ENCODE assay signal across 14 mouse cellular contexts in genomic region chr8:111594951-111595350, GRCm38 (mm10). TPM values are rescaled to one million over a fixed set of nuclear protein-coding genes. Genes with fewer than 3 reads are reported as not detected.
DNase-seq lines count a peak whose midpoint lies in the region; ATAC-seq and TF ChIP-seq lines count a peak whose summit lies in the region.
"Had no signal": no experiment of that assay in that cellular context is flagged by ENCODE, and none has a peak within 500 bp of the region (broad histone marks: within the 10 kb centered on the region; RNA-seq: fewer than 3 reads in every experiment).

No protein-coding gene starts in this region.

- 84% methylated on average over 2 of the region's 2 CpGs for WGBS in heart, embryonic 10.5 days
- 80% methylated on average over 2 of the region's 2 CpGs for WGBS in liver, embryonic 11.5 days
- whole genome bisulfite sequencing in liver, embryonic 12.5 days (ENCODE audit: insufficient replicate concordance) = 73% methylated on average over 2 of the region's 2 CpGs

- peak overlapping the region; percentile 83; the same call in 1 of the 2 replicates for H3K27ac ChIP-seq in heart, embryonic 10.5 days
- H3K27ac ChIP-seq in liver, embryonic 11.5 days (ENCODE audit: low read depth, low read length) = peak overlapping the region; percentile 46; the same call in 1 of the 2 replicates
- H3K27ac ChIP-seq in liver, embryonic 12.5 days = peak overlapping the region; percentile 22; the same call in 1 of the 2 replicates
- H3K27ac ChIP-seq: forebrain, embryonic 15.5 days; limb, embryonic 15.5 days had no signal

- no peak for DNase-seq in heart, embryonic 10.5 days (ENCODE audit: low spot score)
- DNase-seq in heart, postnatal 10 days = no peak
- DNase-seq in liver, embryonic 11.5 days (ENCODE audit: low spot score) = no peak
- DNase-seq in liver (no peak), G1E (ENCODE audit: low spot score) (no peak)
- DNase-seq in T-cell, adult 2 months (ENCODE audit: low spot score) = no peak
- no peak for DNase-seq in urinary bladder, postnatal 36 days (ENCODE audit: low spot score in 2 of 2)
- DNase-seq: kidney, adult 9 months; layer of hippocampus, postnatal 36 days had no signal

- no peaks in the 10 kb centered on the region; the same call in 1 of the 2 replicates for H3K36me3 ChIP-seq in heart, embryonic 10.5 days
- no peaks in the 10 kb centered on the region for H3K36me3 ChIP-seq in liver, embryonic 11.5 days (ENCODE audit: control insufficient read depth, insufficient read depth, low read length)
- peaks cover 43% of the 10 kb centered on the region for H3K36me3 ChIP-seq in G1E (replicated peaks)
- no peaks in the 10 kb centered on the region for H3K36me3 ChIP-seq in liver, embryonic 12.5 days
- H3K36me3 ChIP-seq: forebrain, embryonic 15.5 days; limb, embryonic 15.5 days had no signal

- intact Hi-C loops in heart, postnatal 10 days (cut with DNase I) = loop anchor here (5.0 kb wide), 1 partner anchor 38 kb away; no protein-coding TSS in a partner anchor

- no peaks in the 10 kb centered on the region for H3K27me3 ChIP-seq in heart, embryonic 10.5 days (ENCODE audit: insufficient read depth, poor library complexity, severe bottlenecking)
- no peaks in the 10 kb centered on the region for H3K27me3 ChIP-seq in liver, embryonic 11.5 days (replicated peaks; ENCODE audit: control insufficient read depth, insufficient read depth, low read length)
- H3K27me3 ChIP-seq in G1E (ENCODE audit: insufficient read depth, low read length) = no peaks in the 10 kb centered on the region
- H3K27me3 ChIP-seq in liver, embryonic 12.5 days (replicated peaks) = no peaks in the 10 kb centered on the region
- H3K27me3 ChIP-seq: forebrain, embryonic 15.5 days; limb, embryonic 15.5 days had no signal

- peaks cover 71% of the 10 kb centered on the region for H3K4me1 ChIP-seq in heart, embryonic 10.5 days
- H3K4me1 ChIP-seq in liver, embryonic 11.5 days (replicated peaks; ENCODE audit: control insufficient read depth, insufficient read depth, low read length) = peaks cover 61% of the 10 kb centered on the region
- H3K4me1 ChIP-seq in G1E (ENCODE audit: insufficient read depth, low read depth, low read length) = peaks cover 86% of the 10 kb centered on the region
- peaks cover 81% of the 10 kb centered on the region for H3K4me1 ChIP-seq in liver, embryonic 12.5 days

- H3K4me2 ChIP-seq in liver, embryonic 11.5 days = peak overlapping the region; percentile 67
- H3K4me2 ChIP-seq in liver, embryonic 12.5 days = peak overlapping the region; percentile 66
- H3K4me2 ChIP-seq: forebrain, embryonic 15.5 days; limb, embryonic 15.5 days had no signal

- no peak for TF ChIP-seq CTCF in G1E (IDR thresholded peaks at IDR 0.05; ENCODE audit: low read depth, low read length)

- no peak for ATAC-seq in liver, embryonic 11.5 days (replicated peaks; ENCODE audit: low FRiP score)
- ATAC-seq in G1E (ENCODE audit: extremely low read depth, insufficient number of reproducible peaks, low FRiP score, poor library complexity, severe bottlenecking) = no peak
- no peak for ATAC-seq in liver, embryonic 12.5 days
- ATAC-seq: forebrain, embryonic 15.5 days had no signal

- no peak overlapping the region for H3K9ac ChIP-seq in liver, embryonic 11.5 days (ENCODE audit: low read depth, low read length)
- no peak overlapping the region for H3K9ac ChIP-seq in liver, embryonic 12.5 days
- H3K9ac ChIP-seq: forebrain, embryonic 15.5 days; limb, embryonic 15.5 days had no signal

- H3K4me3 ChIP-seq in heart, embryonic 10.5 days = no peak overlapping the region
- H3K4me3 ChIP-seq in liver, embryonic 11.5 days (ENCODE audit: low read depth, low read length) = no peak overlapping the region
- peak overlapping the region; percentile 40; the same call in 1 of the 2 replicates for H3K4me3 ChIP-seq in G1E (ENCODE audit: low read depth, low read length)
- 0 out of 2 replicates have a peak overlapping the region, but pooled peaks have one; percentile 40 for H3K4me3 ChIP-seq in liver, embryonic 12.5 days
- H3K4me3 ChIP-seq: forebrain, embryonic 15.5 days; limb, embryonic 15.5 days had no signal

- H3K9me3 ChIP-seq in heart, embryonic 10.5 days = no peaks in the 10 kb centered on the region
- H3K9me3 ChIP-seq in liver, embryonic 11.5 days (ENCODE audit: control insufficient read depth, low read length) = no peaks in the 10 kb centered on the region
- no peaks in the 10 kb centered on the region for H3K9me3 ChIP-seq in G1E (replicated peaks)
- H3K9me3 ChIP-seq in liver, embryonic 12.5 days (replicated peaks) = no peaks in the 10 kb centered on the region
- H3K9me3 ChIP-seq: forebrain, embryonic 15.5 days; limb, embryonic 15.5 days had no signal

RNA-seq across cellular contexts. Expression of gene Ldhd, which starts 35.2 kb away (rescaled TPM):
- polyA plus RNA-seq in heart, embryonic 10.5 days (2016; fragmentation: Nextera tagmentation; extraction: Ambion mirVana) = 0.30 and 0.43 TPM in 2 replicates
- total RNA-seq in heart, postnatal 10 days (2021) = 1 to 10 TPM; 6.0 to 6.2 TPM
- 0.10 and 0.16 TPM in 2 replicates for polyA plus RNA-seq in liver, embryonic 11.5 days (2014; fragmentation: Nextera tagmentation; extraction: Ambion mirVana)
- total RNA-seq in G1E (2014; fragmentation: Nextera tagmentation) (not detected in 2 replicates), G1E (2017) (0.12 and 0.16 TPM in 2 replicates)
- polyA plus RNA-seq in G1E (2012) = not detected in 2 replicates
- 0.11 and 0.12 TPM in 2 replicates for polyA plus RNA-seq in liver, embryonic 12.5 days (2016; fragmentation: Nextera tagmentation; extraction: Ambion mirVana)
- total RNA-seq: granulocyte monocyte progenitor cell, adult 5-6 weeks; monocyte, adult 5-6 weeks had no signal

RNA-seq across cellular contexts. Expression of gene Zfp1, which starts 48.2 kb away (rescaled TPM):
- 17.6 and 18.1 TPM in 2 replicates for polyA plus RNA-seq in heart, embryonic 10.5 days (2016; fragmentation: Nextera tagmentation; extraction: Ambion mirVana)
- total RNA-seq in heart, postnatal 10 days (2021) = 10 to 100 TPM in 1 of 2 experiments, 1 to 10 TPM in 1; 9.5 to 10.3 TPM
- polyA plus RNA-seq in liver, embryonic 11.5 days (2014; fragmentation: Nextera tagmentation; extraction: Ambion mirVana) = 14.2 and 15.6 TPM in 2 replicates
- total RNA-seq in G1E (2014; fragmentation: Nextera tagmentation) (16.1 and 21.1 TPM in 2 replicates), G1E (2017) (10.9 and 11.8 TPM in 2 replicates)
- 7.1 and 7.3 TPM in 2 replicates for polyA plus RNA-seq in G1E (2012)
- polyA plus RNA-seq in liver, embryonic 12.5 days (2016; fragmentation: Nextera tagmentation; extraction: Ambion mirVana) = 7.4 and 8.4 TPM in 2 replicates

RNA-seq across cellular contexts. Expression of gene Znrf1, which starts 59.1 kb away (rescaled TPM):
- polyA plus RNA-seq in heart, embryonic 10.5 days (2016; fragmentation: Nextera tagmentation; extraction: Ambion mirVana) = 21.3 and 37.0 TPM in 2 replicates
- total RNA-seq in heart, postnatal 10 days (2021) = 10 to 100 TPM; 66.2 to 69.2 TPM
- 24.9 and 27.6 TPM in 2 replicates for polyA plus RNA-seq in liver, embryonic 11.5 days (2014; fragmentation: Nextera tagmentation; extraction: Ambion mirVana)
- total RNA-seq in G1E (2014; fragmentation: Nextera tagmentation) = 47.6 and 48.8 TPM in 2 replicates
- total RNA-seq in G1E (2017) = 22.8 and 36.1 TPM in 2 replicates
- polyA plus RNA-seq in G1E (2012) = 62.8 and 65.5 TPM in 2 replicates
- polyA plus RNA-seq in liver, embryonic 12.5 days (2016; fragmentation: Nextera tagmentation; extraction: Ambion mirVana) = 17.3 and 18.3 TPM in 2 replicates

Comparison
In these comparisons a context has a peak if more than half of its experiments do, and no peak if none do; other contexts are left out.
1. H3K4me3 ChIP-seq: peak in G1E (single experiment) and liver, embryonic 12.5 days (single experiment); none in heart, embryonic 10.5 days (single experiment) and liver, embryonic 11.5 days (single experiment).
2. H3K27ac ChIP-seq: peak in every context shown above with its lines; median percentile 83 in heart, embryonic 10.5 days; 46 in liver, embryonic 11.5 days; 22 in liver, embryonic 12.5 days.